Mouse (Mus musculus): ENCODE data around the gene Rbm18. TPM values are rescaled to one million over a fixed set of nuclear protein-coding genes. Genes with fewer than 3 reads are reported as not detected.

The Rbm18 gene
- polyA plus RNA-seq, 1 experiment from 2014 or later: 73.4 TPM

DNA sequence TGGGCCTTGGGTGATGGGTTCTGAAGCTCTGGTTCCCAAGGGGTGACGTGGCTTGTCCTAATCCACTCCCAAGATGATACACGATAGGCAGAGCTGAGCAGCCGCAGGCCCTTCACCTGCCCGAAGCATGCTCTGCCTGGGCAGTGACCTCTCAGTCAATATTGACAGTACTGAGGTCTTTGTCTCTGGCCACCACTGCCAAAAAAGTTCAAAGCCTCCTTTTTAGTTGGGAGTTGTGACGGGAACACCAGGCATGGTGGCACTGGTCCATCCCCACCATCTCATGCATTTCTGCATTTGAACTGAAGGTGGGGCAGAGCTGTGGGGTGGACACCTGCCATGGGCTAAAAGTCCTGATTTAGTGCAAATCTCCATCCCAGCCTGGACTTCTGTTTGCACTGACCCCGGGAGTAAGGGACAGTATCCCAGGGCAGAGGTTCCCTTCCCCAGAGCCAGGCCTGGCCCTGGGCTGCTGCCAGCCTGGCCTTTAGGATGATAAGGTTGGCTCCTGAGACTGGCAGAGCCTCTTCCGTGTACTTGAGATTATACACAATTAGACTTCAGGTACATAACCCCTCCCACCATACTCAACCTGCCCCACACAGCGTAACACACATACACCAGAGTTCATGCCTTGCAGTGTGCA is 64.8 kb downstream of the Rbm18 start:
- WGBS: 77% methylated on average over 8 of the region's 8 CpGs
- Histone ChIP-seq H3K9me3 (ENCODE audit: control insufficient read depth, low read length) (no peaks in the 10 kb centered on the region), H3K27me3 (replicated peaks; ENCODE audit: control insufficient read depth, insufficient read depth, low read length) (no peaks in the 10 kb centered on the region), H3K4me2 (ENCODE audit: low read depth, low read length) (no peak overlapping the region), H3K36me3 (ENCODE audit: control insufficient read depth, insufficient read depth, low read length) (no peaks in the 10 kb centered on the region), H3K4me1 (ENCODE audit: control insufficient read depth, insufficient read depth, low read length) (no peaks in the 10 kb centered on the region), H3K4me3 (ENCODE audit: low read depth, low read length) (no peak overlapping the region), H3K27ac (replicated peaks; ENCODE audit: low read depth, low read length) (no peak overlapping the region), H3K9ac (ENCODE audit: low read depth, low read length) (no peak overlapping the region)
- DNase-seq (ENCODE audit: low spot score) (no peak), ATAC-seq (ENCODE audit: low read depth) (no peak)

DNA sequence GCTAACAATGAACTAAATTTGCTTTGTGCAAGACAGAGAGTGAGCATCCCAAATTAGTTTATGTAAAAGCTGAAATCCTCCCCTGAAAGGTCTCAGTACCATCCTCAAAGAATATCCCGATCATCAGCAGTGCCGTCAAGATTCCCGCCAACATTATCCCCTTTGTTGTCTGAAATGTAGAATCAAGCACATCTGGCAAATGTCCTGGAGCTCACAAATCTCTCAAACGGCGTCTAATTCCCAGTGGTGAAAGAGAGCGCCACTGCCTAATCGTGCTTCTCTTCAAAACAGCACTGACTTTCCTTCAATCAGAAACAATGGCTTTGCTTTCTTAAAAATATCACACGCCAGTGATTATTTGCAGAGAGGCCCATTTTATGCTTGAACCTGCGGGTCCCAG is 69.4 kb downstream of the Rbm18 start:
- H3K27ac ChIP-seq (replicated peaks; ENCODE audit: low read depth, low read length): no peak overlapping the region
- H3K4me2 ChIP-seq (ENCODE audit: low read depth, low read length): no peak overlapping the region
- no peak overlapping the region for H3K9ac ChIP-seq (ENCODE audit: low read depth, low read length)
- DNase-seq (ENCODE audit: low spot score) (peak; percentile 45), ATAC-seq (ENCODE audit: low read depth) (no peak)
- H3K4me3 ChIP-seq (ENCODE audit: low read depth, low read length): no peak overlapping the region
- H3K36me3 ChIP-seq (ENCODE audit: control insufficient read depth, insufficient read depth, low read length): no peaks in the 10 kb centered on the region
- 34% methylated on average over 9 of the region's 9 CpGs for WGBS
- H3K27me3 ChIP-seq (replicated peaks; ENCODE audit: control insufficient read depth, insufficient read depth, low read length): no peaks in the 10 kb centered on the region
- H3K9me3 ChIP-seq (ENCODE audit: control insufficient read depth, low read length): no peaks in the 10 kb centered on the region
- no peaks in the 10 kb centered on the region for H3K4me1 ChIP-seq (ENCODE audit: control insufficient read depth, insufficient read depth, low read length)

Other genes starting within 250 kb of the Rbm18 start
- gene Ttll11, start 156.9 kb downstream of the Rbm18 start, polyA plus RNA-seq (2014; fragmentation: Nextera tagmentation; extraction: Ambion mirVana): 1.8 and 2.0 TPM in 2 replicates
- gene Ndufa8, start 87.4 kb downstream of the Rbm18 start, polyA plus RNA-seq (2014; fragmentation: Nextera tagmentation; extraction: Ambion mirVana): 228 and 236 TPM in 2 replicates
- 1.0 and 6.8 TPM in 2 replicates for gene Morn5, start 87.3 kb downstream of the Rbm18 start, polyA plus RNA-seq (2014; fragmentation: Nextera tagmentation; extraction: Ambion mirVana)
- 5.3 and 5.4 TPM in 2 replicates for gene Lhx6, start 31.4 kb downstream of the Rbm18 start, polyA plus RNA-seq (2014; fragmentation: Nextera tagmentation; extraction: Ambion mirVana)
- 35.1 and 38.0 TPM in 2 replicates for gene Mrrf, start 384 bp downstream of the Rbm18 start, polyA plus RNA-seq (2014; fragmentation: Nextera tagmentation; extraction: Ambion mirVana)
- gene Ptgs1, start 93.7 kb upstream of the Rbm18 start, polyA plus RNA-seq (2014; fragmentation: Nextera tagmentation; extraction: Ambion mirVana): 14.7 and 15.6 TPM in 2 replicates
- not detected in 2 replicates for gene Olfr338, start 236.7 kb upstream of the Rbm18 start, polyA plus RNA-seq (2014; fragmentation: Nextera tagmentation; extraction: Ambion mirVana)

Measured in embryonic facial prominence, embryonic 14.5 days (tissue).